Mouse (Mus musculus) A20 (cell line): Measurements from ENCODE around the gene Sash1.

Experiments
- DNase-seq: peaks from one replicate; pipeline ENCODE4 v3.0.0-alpha.2; 2011; ENCODE audit warnings: low read depth, low spot score

Sash1 gene

GRCm38 (mm10) chr10:8795336-8795735 is 90.5 kb downstream of the Sash1 start:
- DNase-seq = no peak

GRCm38 (mm10) chr10:8792412-8792811 is 93.5 kb downstream of the Sash1 start:
- no peak for DNase-seq

- DNase-seq = no peak
These were observed 96.8 kb downstream of the Sash1 start for GRCm38 (mm10) chr10:8789096-8789495.

GRCm38 (mm10) chr10:8787221-8787620 is 98.6 kb downstream of the Sash1 start:
- DNase-seq = no peak

GRCm38 (mm10) chr10:8785451-8786145 is 100.3 kb downstream of the Sash1 start:
- no peak for DNase-seq

- no peak for DNase-seq
These were observed 103.9 kb downstream of the Sash1 start for GRCm38 (mm10) chr10:8781876-8782372.

GRCm38 (mm10) chr10:8779842-8780241 is 106.0 kb downstream of the Sash1 start:
- DNase-seq = no peak

GRCm38 (mm10) chr10:8778845-8779244 is 107.0 kb downstream of the Sash1 start:
- DNase-seq = no peak

- DNase-seq = no peak
These were observed 108.2 kb downstream of the Sash1 start for GRCm38 (mm10) chr10:8777552-8778253.

- DNase-seq = no peak
These were observed 109.1 kb downstream of the Sash1 start for GRCm38 (mm10) chr10:8776791-8777190.

GRCm38 (mm10) chr10:8775794-8776193 is 110.1 kb downstream of the Sash1 start:
- no peak for DNase-seq

- DNase-seq = no peak
These were observed 113.2 kb downstream of the Sash1 start for GRCm38 (mm10) chr10:8772464-8773209.

- DNase-seq = no peak
These were observed 114.8 kb downstream of the Sash1 start for GRCm38 (mm10) chr10:8770931-8771653.

- DNase-seq = no peak
These were observed 117.2 kb downstream of the Sash1 start for GRCm38 (mm10) chr10:8768654-8769053.

- no peak for DNase-seq
These were observed 118.5 kb downstream of the Sash1 start for GRCm38 (mm10) chr10:8767381-8767780.

- no peak for DNase-seq
These were observed 119.8 kb downstream of the Sash1 start for GRCm38 (mm10) chr10:8765922-8766522.

- no peak for DNase-seq
These were observed 123.1 kb downstream of the Sash1 start for GRCm38 (mm10) chr10:8762771-8763170.

- DNase-seq = no peak
These were observed 123.6 kb downstream of the Sash1 start for GRCm38 (mm10) chr10:8762209-8762701.

GRCm38 (mm10) chr10:8761656-8762055 is 124.2 kb downstream of the Sash1 start:
- no peak for DNase-seq

GRCm38 (mm10) chr10:8760598-8760997 is 125.3 kb downstream of the Sash1 start:
- DNase-seq = no peak

- no peak for DNase-seq
These were observed 126.6 kb downstream of the Sash1 start for GRCm38 (mm10) chr10:8759228-8759627.
